Mouse (Mus musculus) testis, postnatal 14 days (tissue): ENCODE results near the gene Cdh13.
A peak's percentile ranks its signal among the peaks of the same experiment; 100 is the strongest.
"Not testable (repeated sequence)": the region's sequence is repeated elsewhere in the genome, so short reads cannot be mapped to it uniquely, and the experiment has no call there.

ENCODE experiments used
- DNase-seq: peaks from one replicate; pipeline ENCODE4 v3.0.0; 2021; ENCODE audit warnings: low spot score

Cdh13 gene

DNA sequence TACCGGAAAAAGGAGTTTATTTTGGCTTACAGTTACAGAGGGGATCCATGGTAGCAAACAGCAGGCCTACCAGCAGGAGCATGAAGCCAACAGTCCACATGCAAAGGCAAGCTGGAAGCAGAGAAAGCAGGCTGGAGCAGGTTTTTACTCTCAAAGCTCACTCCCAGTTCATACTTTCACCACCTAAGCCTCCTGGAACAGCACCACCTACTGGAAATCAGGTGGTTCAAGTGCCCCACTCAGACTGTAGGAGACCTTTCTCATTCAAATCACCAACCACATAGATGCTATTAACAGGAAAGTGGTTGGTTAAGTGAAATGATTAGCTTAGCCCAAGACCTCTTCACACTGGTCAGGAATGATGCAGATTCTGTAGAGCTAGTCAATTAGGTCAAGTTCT is 402.3 kb downstream of the Cdh13 start:
- DNase-seq, result no peak

DNA sequence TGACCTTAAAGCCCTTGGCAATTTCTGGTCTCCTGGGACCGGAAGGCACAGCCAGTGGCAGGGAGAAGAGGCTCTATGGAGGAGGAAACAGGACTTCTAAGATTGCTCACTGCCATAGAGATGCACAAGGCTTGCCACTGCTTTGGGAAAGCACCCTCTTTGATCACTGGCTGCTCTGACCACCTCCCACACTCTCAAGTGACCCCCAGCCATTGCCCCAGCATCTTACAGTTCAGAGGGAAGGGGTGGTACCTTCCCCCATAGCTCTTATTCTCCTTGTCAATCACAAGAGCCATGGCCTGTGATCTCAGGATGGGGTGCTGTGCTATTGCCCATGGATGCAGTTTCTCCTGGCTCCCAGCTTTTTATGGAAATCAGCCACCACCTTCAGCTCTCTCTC is 406.3 kb downstream of the Cdh13 start:
- DNase-seq, result no peak

GRCm38 (mm10) chr8:118701312-118701880 is 417.9 kb downstream of the Cdh13 start:
- no peak for DNase-seq

GRCm38 (mm10) chr8:118709366-118709765 is 425.8 kb downstream of the Cdh13 start:
- no peak for DNase-seq

DNA sequence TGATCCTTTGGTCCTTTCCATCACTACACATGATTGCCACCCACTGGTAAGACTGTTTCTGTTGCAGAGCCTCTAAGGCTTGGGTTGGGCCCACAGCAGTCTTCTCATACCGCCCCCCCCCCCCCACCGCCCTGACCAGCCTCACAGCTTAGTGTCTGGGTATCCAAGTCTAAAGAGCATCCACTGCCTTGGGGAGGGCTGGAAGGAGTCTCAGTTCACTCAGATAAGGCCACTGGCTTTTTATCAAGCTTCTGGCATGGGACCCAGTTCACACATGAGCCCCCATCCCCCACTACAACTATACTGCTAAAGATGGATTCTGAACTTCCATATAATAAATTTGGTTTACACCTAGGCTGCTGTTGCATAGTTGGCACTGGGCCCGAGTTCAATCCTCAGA is 428.1 kb downstream of the Cdh13 start:
- no peak for DNase-seq

GRCm38 (mm10) chr8:118713111-118713510 is 429.6 kb downstream of the Cdh13 start:
- no peak for DNase-seq

DNA sequence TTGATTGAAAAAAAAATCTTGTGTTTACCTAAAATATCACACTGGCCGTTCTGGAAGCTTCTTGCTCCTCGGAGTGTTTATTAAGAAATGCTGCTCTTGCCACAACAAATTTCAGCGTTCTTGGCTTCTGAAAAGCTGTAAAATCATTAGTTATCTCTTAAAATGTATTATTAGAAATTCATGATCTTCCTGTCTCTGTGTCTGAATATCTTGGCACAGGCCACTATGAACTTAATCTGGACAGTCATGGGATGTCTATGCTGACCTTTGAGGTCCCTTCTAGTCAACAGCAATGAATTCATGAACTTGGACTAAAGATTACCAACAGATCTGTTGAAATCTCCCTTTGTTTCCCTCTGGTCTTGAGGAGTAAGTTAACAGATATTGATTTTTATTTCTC is 430.1 kb downstream of the Cdh13 start:
- DNase-seq, result no peak

DNA sequence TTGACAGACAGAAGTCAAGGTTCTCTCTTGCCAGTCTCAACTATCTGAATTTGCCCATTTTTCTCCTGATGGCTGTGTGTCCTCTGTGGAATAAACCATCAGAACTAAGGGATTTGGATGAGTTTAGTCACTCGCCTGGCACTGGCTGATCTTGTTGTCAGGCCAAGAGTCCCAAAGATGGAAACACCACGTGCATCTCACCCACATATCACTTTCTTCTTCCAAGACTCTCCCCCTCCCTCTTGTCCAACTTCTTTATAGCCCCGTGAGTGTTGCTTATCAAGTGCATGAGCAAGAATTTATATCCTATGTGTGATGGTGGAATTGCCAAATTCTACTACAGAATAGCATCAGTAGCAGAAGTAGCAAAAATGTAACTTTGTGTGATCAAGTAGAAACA is 439.4 kb downstream of the Cdh13 start:
- no peak for DNase-seq

GRCm38 (mm10) chr8:118725651-118726050 is 442.1 kb downstream of the Cdh13 start:
- DNase-seq, result no peak

DNA sequence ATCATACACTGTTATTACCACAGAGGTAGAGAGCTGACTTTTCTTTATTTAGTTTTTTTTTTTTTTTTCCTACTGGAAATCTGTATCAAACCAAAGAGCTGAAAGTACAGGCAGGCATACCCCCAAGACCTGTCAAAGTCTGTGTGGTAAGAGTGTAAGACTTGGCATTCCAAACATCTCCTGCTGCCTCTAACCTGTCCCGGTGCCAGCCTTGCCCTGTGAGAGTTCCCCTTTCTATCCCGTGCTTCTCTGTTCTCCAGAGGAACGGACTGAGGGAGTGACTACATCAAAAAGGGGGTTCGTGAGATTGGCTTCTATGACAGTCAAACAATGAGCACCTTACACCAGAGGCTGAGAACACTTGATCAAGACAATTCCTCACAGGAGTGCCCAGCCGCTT is 458.2 kb downstream of the Cdh13 start:
- no peak for DNase-seq

- DNase-seq, result peak; percentile 13
These were observed 461.5 kb downstream of the Cdh13 start for GRCm38 (mm10) chr8:118744991-118745390.

DNA sequence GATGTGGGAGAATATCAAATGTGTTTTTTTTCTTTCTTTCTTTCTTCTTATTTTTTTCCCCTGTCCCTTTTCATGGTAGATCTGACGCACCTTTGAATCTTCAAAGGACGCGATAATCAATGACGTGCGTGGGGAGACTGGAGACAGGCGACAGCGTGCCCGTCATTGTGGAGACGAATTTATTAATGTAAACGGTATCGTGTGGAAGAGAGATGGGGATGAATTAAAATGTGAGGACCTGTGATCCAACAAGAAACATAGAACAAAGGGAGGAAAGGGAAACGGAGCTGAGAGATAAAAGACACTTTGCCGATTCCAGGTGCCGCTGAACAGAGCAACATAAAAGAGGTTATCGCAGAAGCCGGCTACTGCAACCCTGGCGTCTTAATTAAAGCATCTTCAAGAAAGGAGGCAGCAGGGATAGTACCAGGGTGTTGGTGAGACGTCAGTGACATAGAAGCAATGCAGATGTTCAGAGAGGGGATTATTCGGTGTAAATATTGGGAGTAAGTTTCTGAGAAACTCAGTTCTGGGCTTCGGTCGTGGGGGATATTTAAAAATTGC is 464.6 kb downstream of the Cdh13 start:
- DNase-seq, result no peak

- no peak for DNase-seq
These were observed 465.7 kb downstream of the Cdh13 start for GRCm38 (mm10) chr8:118749191-118749590.

- no peak for DNase-seq
These were observed 466.3 kb downstream of the Cdh13 start for GRCm38 (mm10) chr8:118749786-118750185.

DNA sequence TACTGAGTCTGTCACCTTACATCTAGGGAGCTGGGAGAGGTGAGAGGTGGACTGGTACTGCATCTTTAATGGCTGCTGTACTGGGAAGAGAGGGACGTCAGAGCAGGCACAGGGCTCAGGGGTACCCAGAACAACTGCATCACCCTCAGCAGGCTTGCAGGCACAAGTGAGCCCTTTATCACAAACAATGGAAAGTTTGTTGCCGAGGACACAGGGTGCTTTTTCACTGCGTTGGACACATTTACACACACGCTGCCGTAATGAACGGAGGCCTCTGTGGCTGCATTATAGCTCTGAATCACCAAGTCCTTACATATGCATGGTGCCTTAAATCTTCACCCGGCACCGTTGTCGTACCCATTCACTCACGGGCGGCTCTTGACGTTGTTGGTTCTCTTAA is 470.2 kb downstream of the Cdh13 start:
- no peak for DNase-seq

GRCm38 (mm10) chr8:118754119-118754518 is 470.6 kb downstream of the Cdh13 start:
- no peak for DNase-seq

- DNase-seq, result not testable (repeated sequence)
These were observed 494.0 kb downstream of the Cdh13 start for GRCm38 (mm10) chr8:118777507-118777906.

DNA sequence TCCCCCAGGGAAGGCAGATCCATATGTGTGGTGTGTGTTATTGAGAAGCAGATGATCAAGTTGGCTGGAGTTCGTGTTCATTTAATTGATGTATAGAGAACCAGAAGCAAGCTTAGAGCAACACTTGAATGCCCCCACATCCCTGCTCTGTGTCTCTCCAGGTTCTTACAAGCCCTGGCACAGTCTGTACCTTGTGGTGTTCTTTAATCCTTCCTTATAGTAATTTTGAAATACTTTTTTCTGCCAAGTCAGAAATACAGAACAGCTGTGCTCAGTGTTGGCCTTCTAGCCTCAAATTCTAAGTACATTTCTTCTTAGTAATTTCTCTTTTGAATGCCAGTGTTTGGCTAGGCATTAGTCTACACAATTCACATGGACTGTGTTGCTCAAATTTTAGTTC is 494.8 kb downstream of the Cdh13 start:
- no peak for DNase-seq

- no peak for DNase-seq
These were observed 502.1 kb downstream of the Cdh13 start for GRCm38 (mm10) chr8:118785646-118786045.

GRCm38 (mm10) chr8:118789649-118790048 is 506.1 kb downstream of the Cdh13 start:
- no peak for DNase-seq

DNA sequence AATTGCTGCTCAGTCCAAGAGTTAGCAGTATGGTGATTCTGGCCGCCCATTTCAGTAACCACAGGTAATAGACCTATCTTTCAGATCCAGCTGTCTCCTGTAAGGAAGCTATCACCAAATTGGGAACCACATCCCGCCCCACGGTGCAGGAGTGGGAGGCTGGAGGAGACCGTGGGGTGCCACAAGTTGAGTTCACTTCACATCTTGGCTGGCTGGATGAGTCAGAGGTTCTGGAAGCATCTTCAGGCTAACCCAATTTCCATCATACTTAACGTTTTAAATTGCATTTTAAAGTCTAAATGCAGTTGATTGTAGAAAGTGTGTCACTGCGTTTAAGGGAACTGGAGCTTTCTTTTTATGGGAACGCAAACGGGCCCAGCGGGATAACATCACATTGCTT is 511.4 kb downstream of the Cdh13 start:
- no peak for DNase-seq

- no peak for DNase-seq
These were observed 513.0 kb downstream of the Cdh13 start for GRCm38 (mm10) chr8:118796491-118796890.

- DNase-seq, result no peak
These were observed 513.6 kb downstream of the Cdh13 start for GRCm38 (mm10) chr8:118797127-118797526.

DNA sequence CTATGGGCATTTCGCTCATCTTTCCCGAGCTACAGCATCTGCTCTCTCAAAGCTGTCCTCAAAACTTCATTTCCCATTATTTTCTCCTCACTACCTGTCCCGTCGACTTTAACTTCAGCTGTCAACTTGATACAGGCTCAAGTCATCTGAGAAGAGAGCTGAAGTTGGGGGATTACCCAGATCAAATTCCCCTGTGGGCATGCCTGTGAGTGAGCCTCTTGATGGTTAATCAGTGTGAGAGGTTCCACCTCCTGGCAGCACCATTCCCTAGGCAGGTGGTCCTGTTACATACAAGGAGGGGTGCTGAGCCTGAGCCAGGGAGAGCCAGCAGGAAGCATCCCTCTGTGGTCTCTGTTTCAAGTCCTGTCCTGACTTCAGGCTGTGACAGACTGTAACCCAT is 519.6 kb downstream of the Cdh13 start:
- no peak for DNase-seq
